Mouse (Mus musculus) spleen, adult 12 weeks (tissue): ENCODE results near the gene Gm26897.

ENCODE experiments used
- DNase-seq: peaks from one replicate; pipeline ENCODE4 v3.0.0; 2022; ENCODE audit warnings: low spot score

Gm26897 gene

DNA sequence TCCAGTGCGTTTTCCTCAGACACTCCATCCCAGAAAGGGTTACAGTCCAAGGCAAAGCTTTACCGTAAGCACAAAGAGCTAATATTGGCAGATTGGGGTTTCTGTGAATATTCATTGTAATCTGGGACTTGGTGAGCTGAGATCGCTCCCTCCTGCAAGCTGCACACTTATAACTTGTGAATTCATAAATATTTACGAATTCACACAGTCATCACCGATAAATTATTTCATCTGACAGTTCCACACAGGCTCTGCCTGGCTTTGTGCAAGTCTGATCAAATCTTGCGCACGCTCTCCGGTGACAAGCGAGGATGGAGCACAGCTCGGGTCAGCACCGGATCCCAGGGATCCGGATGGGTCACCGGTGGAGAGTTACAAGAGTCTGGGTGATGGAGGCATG is 16.4 kb downstream of the Gm26897 start:
- no peak for DNase-seq

GRCm38 (mm10) chr5:111754484-111755139 is 20.9 kb downstream of the Gm26897 start:
- no peak for DNase-seq

- DNase-seq = no peak
These were observed 21.6 kb downstream of the Gm26897 start for GRCm38 (mm10) chr5:111755330-111755729.

GRCm38 (mm10) chr5:111760721-111761480 is 27.2 kb downstream of the Gm26897 start:
- DNase-seq = no peak

- no peak for DNase-seq
These were observed 27.9 kb downstream of the Gm26897 start for GRCm38 (mm10) chr5:111761574-111761973.

GRCm38 (mm10) chr5:111762085-111762484 is 28.4 kb downstream of the Gm26897 start:
- no peak for DNase-seq

DNA sequence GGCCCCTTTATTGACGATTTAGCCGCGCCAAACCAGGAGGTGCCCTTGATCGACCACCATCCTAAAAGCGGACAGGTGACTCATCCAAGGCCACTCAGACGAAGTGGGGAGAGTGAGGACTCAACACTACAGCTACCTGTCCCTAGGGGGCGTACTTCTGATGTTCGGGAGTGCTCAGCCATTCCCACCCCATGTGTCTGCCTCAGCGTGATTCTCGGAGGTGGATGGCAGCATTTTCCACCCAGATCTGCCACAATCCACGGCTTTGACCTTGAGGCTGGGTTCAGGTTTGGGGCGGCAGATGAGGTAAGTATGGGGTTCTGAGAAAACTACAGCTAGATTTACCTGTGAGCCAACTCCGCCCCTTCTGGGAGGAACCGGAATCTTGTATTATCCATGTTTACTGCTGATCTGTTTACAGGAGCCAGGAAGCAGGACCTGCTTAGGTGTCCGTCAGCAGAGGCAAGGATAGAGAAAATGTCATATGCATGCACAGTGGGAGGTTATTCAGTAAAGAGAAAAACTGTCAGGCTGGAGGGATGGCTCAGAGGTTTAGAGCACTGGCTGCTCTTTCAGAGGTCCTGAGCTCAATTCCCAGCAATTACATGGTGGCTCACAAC is 32.1 kb downstream of the Gm26897 start:
- no peak for DNase-seq

DNA sequence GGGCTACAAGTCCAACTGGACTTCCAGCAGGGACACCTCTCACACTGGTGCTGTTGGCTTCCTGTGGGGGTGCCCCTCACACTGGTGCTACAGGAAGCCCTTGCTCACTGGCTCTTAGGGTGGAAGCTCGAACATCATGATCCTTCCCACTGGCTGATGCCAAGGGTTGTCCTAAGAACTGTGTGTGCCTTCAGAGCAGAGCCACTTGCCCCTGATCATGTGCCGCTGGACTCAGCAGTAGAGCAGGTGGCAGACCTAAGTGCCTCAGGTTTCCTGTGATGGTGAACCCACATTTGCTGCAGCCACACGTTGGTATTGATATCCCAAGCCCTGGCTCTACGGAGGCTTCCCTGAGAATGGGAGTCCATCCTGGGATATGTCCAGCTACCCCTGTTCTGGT is 33.0 kb downstream of the Gm26897 start:
- DNase-seq = no peak

DNA sequence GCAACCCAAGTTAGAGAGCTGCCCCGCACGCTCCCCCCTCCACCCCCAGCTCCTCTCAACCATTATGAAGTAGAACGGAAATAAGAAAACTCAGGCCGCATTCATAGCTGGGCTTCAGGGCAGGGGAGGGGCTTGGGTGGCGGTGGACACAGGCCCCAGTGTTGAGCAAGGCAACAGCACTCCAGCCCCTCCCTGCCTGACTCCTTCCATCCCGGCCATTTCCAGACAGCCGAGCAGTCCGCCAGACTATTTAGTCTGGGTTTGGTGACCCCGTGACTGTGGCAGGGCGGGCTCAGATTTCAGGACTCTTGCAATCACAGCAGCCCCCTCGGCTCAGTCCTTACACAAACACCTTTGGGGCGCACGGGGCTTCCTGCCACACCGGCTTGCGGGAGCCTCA is 36.5 kb downstream of the Gm26897 start:
- DNase-seq = no peak

- no peak for DNase-seq
These were observed 38.4 kb downstream of the Gm26897 start for GRCm38 (mm10) chr5:111772127-111772526.

GRCm38 (mm10) chr5:111772591-111773406 is 39.1 kb downstream of the Gm26897 start:
- DNase-seq = no peak

DNA sequence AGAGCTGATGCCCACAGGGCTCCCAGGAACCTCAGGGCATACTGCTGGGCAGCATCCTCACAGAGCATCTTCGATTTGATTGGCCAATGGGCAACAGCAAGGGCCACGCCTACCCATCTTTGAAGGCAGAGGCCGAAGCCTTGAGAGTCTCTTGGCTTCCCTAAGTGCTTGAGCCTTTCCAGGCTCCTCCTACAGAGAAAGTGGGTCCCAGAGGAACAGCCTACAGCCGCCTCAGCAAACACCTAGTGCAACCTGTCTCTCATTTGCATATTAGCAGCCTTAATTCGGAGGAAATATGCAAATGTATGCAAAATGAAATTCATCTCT is 39.6 kb downstream of the Gm26897 start:
- DNase-seq = no peak

DNA sequence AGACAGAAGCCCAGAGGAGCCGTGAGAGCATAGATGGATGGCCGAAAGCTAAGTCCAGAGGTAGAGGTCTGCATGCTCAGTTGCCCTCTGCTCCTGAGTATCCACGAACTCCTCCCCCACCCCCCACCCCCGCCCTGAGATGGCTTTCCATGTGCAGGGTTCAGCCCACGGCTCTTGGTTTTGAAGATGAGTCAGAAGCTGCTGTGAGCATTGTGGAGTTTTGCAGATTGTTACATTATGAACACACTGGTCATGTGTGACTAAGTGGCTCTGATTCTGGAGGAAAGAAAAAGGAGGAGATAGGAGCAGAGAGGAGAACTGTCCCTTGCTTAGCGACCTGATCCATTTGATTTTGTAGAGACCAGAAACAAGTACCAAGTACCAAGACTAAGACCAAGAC is 42.5 kb downstream of the Gm26897 start:
- no peak for DNase-seq

DNA sequence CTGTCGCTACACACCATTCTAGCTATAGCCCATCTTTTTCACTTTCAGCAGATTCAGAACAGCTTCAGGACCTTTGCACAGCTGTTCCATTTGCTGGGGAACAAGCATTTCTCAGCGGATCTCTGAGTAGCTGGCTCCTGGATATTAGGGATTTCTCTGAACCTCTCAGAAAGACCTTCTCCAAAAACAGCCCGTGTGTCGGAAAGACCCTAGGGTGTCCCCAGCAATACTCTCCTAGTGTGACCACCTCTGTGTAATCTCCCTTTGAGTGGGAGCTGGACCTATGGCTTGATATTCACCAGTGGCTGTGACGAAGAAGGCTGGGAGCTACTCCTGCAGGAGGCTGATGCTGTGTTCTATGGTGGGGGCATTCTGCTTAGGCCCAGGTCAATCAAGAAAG is 44.4 kb downstream of the Gm26897 start:
- no peak for DNase-seq

GRCm38 (mm10) chr5:111779776-111780485 is 46.2 kb downstream of the Gm26897 start:
- no peak for DNase-seq
